Mouse (Mus musculus) spleen, adult 2 months (tissue): ENCODE measurements around the gene Pde7b. TPM values are rescaled to one million over a fixed set of nuclear protein-coding genes. Genes with fewer than 3 reads are reported as not detected.

ENCODE experiments used
- DNase-seq, 2 experiments: peaks; one replicate each; pipeline versions ENCODE4 v3.0.0 to v3.0.0-alpha.2; 2012 to 2021; ENCODE audit warnings: low spot score in 2 of 2, low read depth in 1 of 2
- H3K27ac ChIP-seq: fragments of 200-500 bp; 2 replicates; pipeline ENCODE4 v1.5.1; 2012; ENCODE audit warnings: low read length, inconsistent platforms; ENCODE audit not compliant: insufficient read depth
- H3K27me3 ChIP-seq: fragments of 200-500 bp; 2 replicates; pipeline ENCODE4 v1.6.1; 2012; ENCODE audit warnings: mild to moderate bottlenecking, moderate library complexity, low read length, inconsistent platforms; ENCODE audit not compliant: control insufficient read depth, insufficient read depth
- H3K36me3 ChIP-seq: fragments of 200-500 bp; 2 replicates; pipeline ENCODE4 v1.6.1; 2012; ENCODE audit warnings: mild to moderate bottlenecking, low read length, inconsistent platforms; ENCODE audit not compliant: control insufficient read depth, insufficient read depth
- H3K4me1 ChIP-seq: fragments of 200-500 bp; 2 replicates; pipeline ENCODE4 v1.6.1; 2011; ENCODE audit warnings: inconsistent platforms; ENCODE audit not compliant: control insufficient read depth, insufficient read depth, insufficient read length
- H3K4me3 ChIP-seq: fragments of 200-500 bp; 2 replicates; pipeline ENCODE4 v1.5.1; 2011; ENCODE audit warnings: mild to moderate bottlenecking, inconsistent platforms; ENCODE audit not compliant: insufficient read depth, insufficient read length; ENCODE audit errors: extremely low read depth
- CTCF ChIP-seq: fragments of 200-500 bp; IDR thresholded peaks from 2 replicates; pipeline ENCODE4 v1.5.1; 2011; ENCODE audit warnings: mild to moderate bottlenecking, inconsistent platforms; ENCODE audit not compliant: insufficient read depth, insufficient read length, insufficient replicate concordance; ENCODE audit errors: extremely low read depth
- POLR2A ChIP-seq: fragments of 200-500 bp; IDR thresholded peaks from 2 replicates; pipeline ENCODE4 v1.6.1; 2011; ENCODE audit warnings: low read depth, low read length, inconsistent platforms
- WGBS: fragments of 180-500 bp; shearing (Covaris S2); methylation state at CpG from one replicate; pipeline ENCODE4 v1.1.7; 2018; 5-methylcytosine and 5-hydroxymethylcytosine counted together
- polyA plus RNA-seq: library from polyadenylated mRNA; depleted of rRNA; stranded (reverse); fragments of >200 nt; gene quantifications from 2 replicates; pipeline ENCODE4 v1.2.3, GENCODE M21; 2012

Pde7b gene
- polyA plus RNA-seq, 1 experiment = 0.69 TPM

DNA sequence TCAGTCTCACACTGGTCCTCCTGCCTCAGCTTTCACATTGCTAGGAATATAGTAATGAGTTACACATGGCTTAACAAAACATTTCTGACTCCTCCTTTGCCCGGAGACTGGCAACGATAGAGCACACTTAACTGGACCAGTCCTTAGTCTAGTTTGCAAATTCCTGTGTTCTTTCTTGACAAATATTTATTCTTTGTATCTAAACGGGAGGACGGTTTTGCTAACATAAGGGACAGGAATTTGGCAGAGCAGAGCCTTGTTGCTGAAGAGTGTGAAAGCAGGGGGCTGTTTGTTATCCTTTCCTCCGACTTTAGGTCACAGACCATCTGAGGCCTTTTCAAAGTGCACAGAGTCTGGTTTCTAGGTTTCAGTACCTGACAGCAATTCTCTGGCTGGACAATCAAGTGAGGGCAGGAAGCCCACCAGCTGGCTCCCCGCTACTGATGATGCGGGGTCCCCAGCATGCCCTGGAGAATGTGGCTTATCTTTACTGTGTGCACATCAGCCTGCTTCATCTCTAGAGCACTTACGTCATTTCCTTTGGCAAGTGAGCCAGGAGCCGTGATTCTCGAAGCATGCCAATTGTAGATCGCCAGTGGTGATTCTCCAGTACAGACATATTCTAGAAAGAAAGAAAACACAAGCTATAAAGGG is 306.5 kb downstream of the Pde7b start:
- Histone ChIP-seq H3K4me1 (no peaks in the 10 kb centered on the region), H3K27ac (no peak overlapping the region), H3K36me3 (no peaks in the 10 kb centered on the region), H3K27me3 (no peaks in the 10 kb centered on the region), H3K4me3 (no peak overlapping the region)
- 83% methylated on average over 11 of the region's 11 CpGs for WGBS
- DNase-seq = no peak
- TF ChIP-seq POLR2A (no peak), CTCF (no peak)

GRCm38 (mm10) chr10:20409181-20409580 is 315.7 kb downstream of the Pde7b start:
- Histone ChIP-seq H3K36me3 (no peaks in the 10 kb centered on the region), H3K4me3 (no peak overlapping the region), H3K4me1 (no peaks in the 10 kb centered on the region), H3K27me3 (no peaks in the 10 kb centered on the region), H3K27ac (no peak overlapping the region)
- 94% methylated on average over 10 of the region's 10 CpGs for WGBS
- DNase-seq = no peak
- no peak for TF ChIP-seq CTCF
- no peak for TF ChIP-seq POLR2A

- no peak for DNase-seq
- Histone ChIP-seq H3K27me3 (no peaks in the 10 kb centered on the region), H3K27ac (no peak overlapping the region), H3K4me3 (no peak overlapping the region), H3K4me1 (no peaks in the 10 kb centered on the region), H3K36me3 (no peaks in the 10 kb centered on the region)
- TF ChIP-seq POLR2A (no peak), CTCF (no peak)
- WGBS = 89% methylated on average over 3 of the region's 3 CpGs
Observed at GRCm38 (mm10) chr10:20408336-20408735, 316.5 kb downstream of the Pde7b start.

- H3K4me3 ChIP-seq = no peak overlapping the region
- WGBS = 78% methylated on average over 2 of the region's 2 CpGs
- H3K4me1 ChIP-seq = no peaks in the 10 kb centered on the region
- H3K36me3 ChIP-seq = no peaks in the 10 kb centered on the region
- H3K27ac ChIP-seq = no peak overlapping the region
- no peak for DNase-seq
- H3K27me3 ChIP-seq = no peaks in the 10 kb centered on the region
- TF ChIP-seq CTCF (peak; percentile 31; the same call in 1 of the 2 replicates), POLR2A (no peak)
Observed at GRCm38 (mm10) chr10:20405471-20405870, 319.4 kb downstream of the Pde7b start.

DNA sequence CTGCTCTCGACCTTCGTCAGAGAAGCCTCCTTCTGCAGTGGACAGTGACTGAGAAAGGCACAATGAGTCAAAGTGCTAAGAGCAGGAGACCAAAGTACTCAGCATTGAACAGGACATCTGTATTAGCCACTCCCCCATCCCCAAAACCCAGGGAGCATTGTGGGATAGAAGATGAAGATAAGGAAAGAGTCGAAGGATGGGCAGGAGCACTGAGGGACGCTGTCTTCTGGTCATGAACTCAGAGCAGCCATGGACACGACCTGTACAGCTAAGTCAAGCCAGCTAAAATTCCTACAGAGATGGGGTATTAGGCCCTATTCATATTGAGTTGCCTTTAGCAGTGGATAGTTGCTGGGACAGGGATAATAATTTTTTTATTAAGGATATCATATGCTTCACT is 321.9 kb downstream of the Pde7b start:
- no peaks in the 10 kb centered on the region for H3K36me3 ChIP-seq
- no peak overlapping the region for H3K27ac ChIP-seq
- 94% methylated on average over 5 of the region's 5 CpGs for WGBS
- H3K4me3 ChIP-seq = no peak overlapping the region
- no peaks in the 10 kb centered on the region for H3K27me3 ChIP-seq
- no peak for DNase-seq
- TF ChIP-seq POLR2A (no peak), CTCF (no peak)
- H3K4me1 ChIP-seq = no peaks in the 10 kb centered on the region

GRCm38 (mm10) chr10:20400406-20400805 is 324.5 kb downstream of the Pde7b start:
- H3K27ac ChIP-seq = no peak overlapping the region
- H3K4me3 ChIP-seq = no peak overlapping the region
- no peaks in the 10 kb centered on the region for H3K27me3 ChIP-seq
- DNase-seq = no peak
- no peaks in the 10 kb centered on the region for H3K36me3 ChIP-seq
- WGBS = 94% methylated on average over 15 of the region's 15 CpGs
- TF ChIP-seq POLR2A (no peak), CTCF (no peak)
- H3K4me1 ChIP-seq = no peaks in the 10 kb centered on the region

DNA sequence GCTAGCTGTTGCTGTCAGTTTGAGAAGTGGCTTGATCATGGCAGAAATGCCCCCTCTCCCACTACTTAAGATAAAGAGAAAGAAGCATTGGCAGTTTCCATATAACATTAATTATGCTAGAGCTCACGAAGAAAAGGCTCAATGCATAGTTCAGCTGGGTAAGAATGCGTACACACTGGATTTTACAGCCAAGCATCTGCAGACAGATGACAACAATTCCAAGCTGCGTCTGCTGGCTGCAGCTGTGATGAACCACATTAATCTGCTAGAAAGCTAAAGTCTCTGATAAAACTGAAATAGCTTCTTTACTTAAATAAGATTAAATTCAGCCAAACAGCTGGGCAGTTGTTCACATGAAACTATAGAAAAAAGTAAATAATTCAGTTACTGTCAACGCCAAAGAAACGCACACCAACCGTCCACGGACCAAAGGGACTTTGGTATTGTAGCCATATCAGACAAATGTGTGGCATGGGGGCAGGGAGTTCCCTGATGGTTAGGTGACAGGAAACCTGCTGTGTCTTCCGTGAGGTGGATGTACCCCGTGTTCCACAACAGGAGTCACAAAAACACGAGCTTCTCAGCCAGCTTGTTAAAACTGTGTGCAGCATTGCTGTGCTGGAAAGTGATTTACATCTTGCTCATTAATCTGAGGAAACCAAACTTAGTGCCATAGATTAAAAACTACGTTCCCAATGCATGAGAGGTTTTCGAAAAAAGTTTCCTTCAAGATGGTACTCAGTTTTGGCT is 326.1 kb downstream of the Pde7b start:
- WGBS = 64% methylated on average over 12 of the region's 12 CpGs
- DNase-seq = no peak
- H3K27me3 ChIP-seq = no peaks in the 10 kb centered on the region
- no peaks in the 10 kb centered on the region for H3K36me3 ChIP-seq
- no peak for TF ChIP-seq CTCF
- no peak for TF ChIP-seq POLR2A
- no peaks in the 10 kb centered on the region for H3K4me1 ChIP-seq
- no peak overlapping the region for H3K27ac ChIP-seq
- H3K4me3 ChIP-seq = no peak overlapping the region
